Mouse (Mus musculus): Measurements from ENCODE around the gene Htra1. TPM values are rescaled to one million over a fixed set of nuclear protein-coding genes. Genes with fewer than 3 reads are reported as not detected.

Gene Htra1
- polyA plus RNA-seq, 1 experiment from 2014 or later = 7.2 TPM

DNA sequence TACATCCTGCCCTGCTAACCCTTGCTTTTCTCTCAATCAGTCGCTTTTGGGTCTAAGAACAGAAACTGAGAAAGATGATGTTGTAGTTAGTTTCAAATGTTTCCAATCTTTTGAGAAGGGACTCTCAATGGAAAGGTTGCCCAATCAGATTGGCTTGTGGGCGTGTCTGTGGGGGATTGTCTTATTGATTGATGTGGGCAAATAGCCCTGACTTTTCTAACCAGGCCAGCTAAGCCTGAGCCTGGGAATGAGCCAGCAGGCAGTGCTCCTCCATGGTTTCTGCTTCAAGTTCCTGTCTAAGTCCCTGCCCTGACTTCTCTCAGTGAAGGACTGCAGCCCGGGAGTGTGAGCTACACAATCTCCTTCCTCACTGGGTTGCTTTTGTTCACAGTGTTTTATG lies 53.5 kb downstream of the Htra1 start:
- Histone ChIP-seq H3K27me3 (ENCODE audit: control insufficient read depth, insufficient read depth, low read length) (no peaks in the 10 kb centered on the region), H3K4me2 (ENCODE audit: low read depth) (no peak overlapping the region), H3K9me3 (ENCODE audit: control insufficient read depth, low read length) (no peaks in the 10 kb centered on the region), H3K36me3 (ENCODE audit: control insufficient read depth, insufficient read depth, low read length) (no peaks in the 10 kb centered on the region), H3K27ac (ENCODE audit: low read depth, low read length) (no peak overlapping the region), H3K9ac (ENCODE audit: low read length) (no peak overlapping the region), H3K4me1 (ENCODE audit: control insufficient read depth, insufficient read depth, low read length) (no peaks in the 10 kb centered on the region), H3K4me3 (ENCODE audit: low read depth, low read length) (no peak overlapping the region)
- DNase-seq (ENCODE audit: low spot score) = no peak
- no peak for ATAC-seq (ENCODE audit: insufficient read depth, low FRiP score, low TSS enrichment)
- 61% methylated on average over 3 of the region's 3 CpGs for WGBS

DNA sequence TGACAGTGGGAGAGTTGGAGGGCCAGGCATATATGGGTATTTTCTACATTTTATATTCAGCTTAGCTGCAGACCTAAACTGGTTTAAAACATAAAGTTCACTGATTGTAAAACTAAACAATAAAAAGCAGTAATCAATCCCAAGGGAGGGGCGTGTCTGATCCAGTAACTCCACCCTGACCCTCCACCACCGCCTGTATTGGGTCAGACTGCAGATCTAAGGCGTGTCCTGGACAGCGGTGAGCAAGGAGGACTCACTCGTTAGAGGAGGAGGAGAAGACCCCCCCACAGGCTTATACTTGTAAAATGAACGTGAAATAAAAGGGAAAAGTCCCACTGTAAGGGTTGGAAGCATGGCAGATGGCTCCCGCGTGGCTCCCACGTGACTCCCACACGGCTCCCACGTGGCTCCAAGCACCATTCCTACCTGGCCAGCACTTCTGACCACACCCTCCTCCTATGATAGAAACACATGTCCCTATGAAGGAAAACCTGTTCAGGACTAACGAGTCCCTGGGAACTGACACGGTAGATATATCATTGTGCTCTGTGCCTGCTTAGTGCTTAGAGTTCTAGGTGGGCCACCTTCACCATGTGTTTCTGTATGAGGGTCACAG lies 55.4 kb downstream of the Htra1 start:
- H3K4me1 ChIP-seq (ENCODE audit: control insufficient read depth, insufficient read depth, low read length) = no peaks in the 10 kb centered on the region
- WGBS = 87% methylated on average over 13 of the region's 13 CpGs
- no peaks in the 10 kb centered on the region for H3K27me3 ChIP-seq (ENCODE audit: control insufficient read depth, insufficient read depth, low read length)
- no peak overlapping the region for H3K4me2 ChIP-seq (ENCODE audit: low read depth)
- ATAC-seq (ENCODE audit: insufficient read depth, low FRiP score, low TSS enrichment) (no peak), DNase-seq (ENCODE audit: low spot score) (no peak)
- no peaks in the 10 kb centered on the region for H3K9me3 ChIP-seq (ENCODE audit: control insufficient read depth, low read length)
- H3K27ac ChIP-seq (ENCODE audit: low read depth, low read length) = no peak overlapping the region
- no peak overlapping the region for H3K9ac ChIP-seq (ENCODE audit: low read length)
- H3K36me3 ChIP-seq (ENCODE audit: control insufficient read depth, insufficient read depth, low read length) = no peaks in the 10 kb centered on the region
- no peak overlapping the region for H3K4me3 ChIP-seq (ENCODE audit: low read depth, low read length)

DNA sequence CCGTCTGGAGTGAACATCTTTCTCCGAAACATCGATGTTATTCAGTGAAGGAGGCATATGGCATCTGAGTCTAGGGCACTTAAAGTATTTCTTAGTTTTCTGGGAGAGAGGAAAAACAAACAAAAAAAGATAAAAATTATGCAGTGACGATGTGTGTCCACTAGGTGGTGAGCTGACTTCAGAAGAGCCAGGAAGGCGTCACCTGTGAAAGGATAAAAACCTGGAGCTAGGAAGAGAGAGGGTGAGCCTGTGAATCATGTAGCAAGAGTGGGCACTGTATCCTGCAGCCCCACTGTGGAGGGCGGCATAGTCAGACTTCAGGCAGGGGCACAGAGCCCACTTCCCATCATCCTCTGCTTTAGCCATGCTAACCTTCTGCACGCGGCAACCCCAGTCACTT lies 58.0 kb downstream of the Htra1 start:
- WGBS = 55% methylated on average over 8 of the region's 8 CpGs
- no peak overlapping the region for H3K4me2 ChIP-seq (ENCODE audit: low read depth)
- no peaks in the 10 kb centered on the region for H3K36me3 ChIP-seq (ENCODE audit: control insufficient read depth, insufficient read depth, low read length)
- DNase-seq (ENCODE audit: low spot score) (no peak), ATAC-seq (ENCODE audit: insufficient read depth, low FRiP score, low TSS enrichment) (no peak)
- no peaks in the 10 kb centered on the region for H3K27me3 ChIP-seq (ENCODE audit: control insufficient read depth, insufficient read depth, low read length)
- H3K4me3 ChIP-seq (ENCODE audit: low read depth, low read length) = no peak overlapping the region
- no peaks in the 10 kb centered on the region for H3K9me3 ChIP-seq (ENCODE audit: control insufficient read depth, low read length)
- no peak overlapping the region for H3K9ac ChIP-seq (ENCODE audit: low read length)
- H3K27ac ChIP-seq (ENCODE audit: low read depth, low read length) = no peak overlapping the region
- no peaks in the 10 kb centered on the region for H3K4me1 ChIP-seq (ENCODE audit: control insufficient read depth, insufficient read depth, low read length)

DNA sequence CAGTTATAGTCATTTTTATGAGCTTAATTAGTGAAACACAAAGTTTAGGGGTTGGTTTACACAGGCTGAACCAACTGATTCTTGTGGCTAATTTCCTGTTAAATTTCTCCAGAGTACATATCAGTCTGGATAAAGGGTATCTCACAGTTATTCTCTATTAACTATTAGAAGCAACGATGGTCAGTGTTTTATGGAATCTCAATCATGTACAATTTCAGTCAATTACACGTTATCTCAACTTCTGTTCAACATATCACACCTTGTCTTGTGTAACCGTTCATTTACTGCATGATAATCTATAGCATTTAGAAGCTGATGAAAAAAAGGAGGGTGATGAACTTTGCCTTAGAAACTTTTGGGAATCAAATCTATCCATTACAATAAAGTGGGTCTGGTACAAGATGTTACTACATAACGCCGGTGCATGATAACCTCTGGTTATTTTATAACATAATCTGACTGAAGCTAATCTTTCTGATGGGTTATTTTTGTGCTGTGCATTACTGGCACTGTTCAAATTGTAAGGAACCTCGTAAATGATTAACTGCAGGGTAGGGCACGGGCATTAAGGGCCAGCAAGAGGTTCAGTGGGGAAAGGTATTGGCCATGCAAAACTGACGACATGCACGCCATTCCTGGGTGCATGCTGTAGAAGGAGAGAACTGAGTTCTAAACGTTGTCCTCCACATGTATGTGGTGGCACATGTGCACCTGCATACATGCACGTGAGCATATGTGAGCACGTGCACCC lies 66.2 kb downstream of the Htra1 start:
- no peak overlapping the region for H3K4me2 ChIP-seq (ENCODE audit: low read depth)
- no peak overlapping the region for H3K4me3 ChIP-seq (ENCODE audit: low read depth, low read length)
- no peaks in the 10 kb centered on the region for H3K36me3 ChIP-seq (ENCODE audit: control insufficient read depth, insufficient read depth, low read length)
- no peaks in the 10 kb centered on the region for H3K9me3 ChIP-seq (ENCODE audit: control insufficient read depth, low read length)
- H3K27ac ChIP-seq (ENCODE audit: low read depth, low read length) = no peak overlapping the region
- H3K4me1 ChIP-seq (ENCODE audit: control insufficient read depth, insufficient read depth, low read length) = no peaks in the 10 kb centered on the region
- H3K9ac ChIP-seq (ENCODE audit: low read length) = no peak overlapping the region
- DNase-seq (ENCODE audit: low spot score) (no peak), ATAC-seq (ENCODE audit: insufficient read depth, low FRiP score, low TSS enrichment) (no peak)
- 89% methylated on average over 12 of the region's 12 CpGs for WGBS
- H3K27me3 ChIP-seq (ENCODE audit: control insufficient read depth, insufficient read depth, low read length) = no peaks in the 10 kb centered on the region

DNA sequence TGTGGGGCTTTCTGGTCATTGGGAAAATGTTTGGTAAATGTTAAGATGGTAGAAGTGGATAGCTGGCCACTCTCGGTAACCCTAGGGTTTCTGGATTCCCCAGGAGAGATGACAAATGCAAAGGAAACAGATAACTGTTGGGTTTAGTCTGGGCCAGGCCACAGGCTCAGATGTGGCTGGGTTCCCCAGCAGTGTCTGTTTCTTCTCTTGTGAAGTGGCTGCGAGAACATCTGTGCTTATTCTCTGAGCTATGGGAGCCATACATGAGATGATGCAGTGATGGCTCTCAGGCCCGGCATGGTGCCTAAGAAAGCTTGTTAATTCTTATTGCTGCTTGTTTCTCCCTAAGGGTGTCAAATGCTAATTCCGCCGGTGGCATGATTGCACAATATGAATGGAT lies 68.2 kb downstream of the Htra1 start:
- Histone ChIP-seq H3K9me3 (ENCODE audit: control insufficient read depth, low read length) (no peaks in the 10 kb centered on the region), H3K27me3 (ENCODE audit: control insufficient read depth, insufficient read depth, low read length) (no peaks in the 10 kb centered on the region), H3K4me2 (ENCODE audit: low read depth) (no peak overlapping the region), H3K4me3 (ENCODE audit: low read depth, low read length) (no peak overlapping the region), H3K36me3 (ENCODE audit: control insufficient read depth, insufficient read depth, low read length) (no peaks in the 10 kb centered on the region), H3K4me1 (ENCODE audit: control insufficient read depth, insufficient read depth, low read length) (no peaks in the 10 kb centered on the region), H3K27ac (ENCODE audit: low read depth, low read length) (no peak overlapping the region), H3K9ac (ENCODE audit: low read length) (no peak overlapping the region)
- no peak for DNase-seq (ENCODE audit: low spot score)
- no peak for ATAC-seq (ENCODE audit: insufficient read depth, low FRiP score, low TSS enrichment)
- WGBS = 91% methylated on average over 5 of the region's 5 CpGs

DNA sequence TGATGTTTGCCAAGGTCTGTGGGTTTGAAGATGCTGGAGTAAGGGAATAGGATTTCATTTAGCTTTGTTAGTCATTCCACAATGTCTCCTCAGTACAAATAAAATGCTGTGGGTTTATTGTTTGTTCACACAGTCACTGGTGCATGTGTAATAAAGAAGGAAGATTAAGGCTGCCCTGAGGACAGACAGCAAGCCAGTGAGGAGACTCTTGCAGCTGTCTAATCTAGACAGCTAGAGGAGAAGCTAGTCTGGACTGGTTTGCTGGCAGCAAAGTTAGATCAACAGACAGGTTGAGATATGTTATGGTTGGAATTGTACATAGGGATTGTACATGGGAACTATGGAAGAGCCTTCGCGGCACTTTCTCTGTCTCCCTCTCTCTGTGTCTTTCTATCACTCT lies 71.3 kb downstream of the Htra1 start:
- H3K4me2 ChIP-seq (ENCODE audit: low read depth) = no peak overlapping the region
- no peak overlapping the region for H3K27ac ChIP-seq (ENCODE audit: low read depth, low read length)
- no peaks in the 10 kb centered on the region for H3K27me3 ChIP-seq (ENCODE audit: control insufficient read depth, insufficient read depth, low read length)
- 95% methylated on average over 2 of the region's 2 CpGs for WGBS
- H3K4me3 ChIP-seq (ENCODE audit: low read depth, low read length) = no peak overlapping the region
- no peak overlapping the region for H3K9ac ChIP-seq (ENCODE audit: low read length)
- ATAC-seq (ENCODE audit: insufficient read depth, low FRiP score, low TSS enrichment) (no peak), DNase-seq (ENCODE audit: low spot score) (no peak)
- no peaks in the 10 kb centered on the region for H3K4me1 ChIP-seq (ENCODE audit: control insufficient read depth, insufficient read depth, low read length)
- H3K36me3 ChIP-seq (ENCODE audit: control insufficient read depth, insufficient read depth, low read length) = no peaks in the 10 kb centered on the region
- H3K9me3 ChIP-seq (ENCODE audit: control insufficient read depth, low read length) = no peaks in the 10 kb centered on the region

DNA sequence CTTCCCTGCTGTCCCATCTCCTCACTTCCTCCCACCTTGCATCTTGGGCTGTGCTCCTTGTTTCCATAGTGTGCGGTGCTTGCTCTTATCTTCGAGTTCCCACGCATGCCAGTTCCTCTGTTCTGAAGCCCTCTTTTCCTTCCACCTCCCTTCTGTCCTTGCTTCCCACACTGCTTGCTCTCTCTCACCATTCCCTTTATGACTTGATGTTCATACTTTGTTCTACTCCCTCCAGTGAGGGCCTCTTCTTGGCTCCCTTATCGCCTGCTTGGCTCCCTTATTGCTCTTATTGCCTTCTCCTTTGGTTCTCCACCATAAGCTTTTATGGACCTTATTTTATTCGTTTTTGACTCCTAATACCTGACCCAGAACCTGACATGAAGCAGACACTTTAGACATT lies 73.3 kb downstream of the Htra1 start:
- H3K27me3 ChIP-seq (ENCODE audit: control insufficient read depth, insufficient read depth, low read length) = no peaks in the 10 kb centered on the region
- WGBS = 82% methylated on average over 5 of the region's 5 CpGs
- no peak overlapping the region for H3K4me3 ChIP-seq (ENCODE audit: low read depth, low read length)
- H3K27ac ChIP-seq (ENCODE audit: low read depth, low read length) = no peak overlapping the region
- H3K4me1 ChIP-seq (ENCODE audit: control insufficient read depth, insufficient read depth, low read length) = no peaks in the 10 kb centered on the region
- H3K9ac ChIP-seq (ENCODE audit: low read length) = no peak overlapping the region
- no peaks in the 10 kb centered on the region for H3K9me3 ChIP-seq (ENCODE audit: control insufficient read depth, low read length)
- DNase-seq (ENCODE audit: low spot score) (no peak), ATAC-seq (ENCODE audit: insufficient read depth, low FRiP score, low TSS enrichment) (no peak)
- no peaks in the 10 kb centered on the region for H3K36me3 ChIP-seq (ENCODE audit: control insufficient read depth, insufficient read depth, low read length)
- no peak overlapping the region for H3K4me2 ChIP-seq (ENCODE audit: low read depth)

DNA sequence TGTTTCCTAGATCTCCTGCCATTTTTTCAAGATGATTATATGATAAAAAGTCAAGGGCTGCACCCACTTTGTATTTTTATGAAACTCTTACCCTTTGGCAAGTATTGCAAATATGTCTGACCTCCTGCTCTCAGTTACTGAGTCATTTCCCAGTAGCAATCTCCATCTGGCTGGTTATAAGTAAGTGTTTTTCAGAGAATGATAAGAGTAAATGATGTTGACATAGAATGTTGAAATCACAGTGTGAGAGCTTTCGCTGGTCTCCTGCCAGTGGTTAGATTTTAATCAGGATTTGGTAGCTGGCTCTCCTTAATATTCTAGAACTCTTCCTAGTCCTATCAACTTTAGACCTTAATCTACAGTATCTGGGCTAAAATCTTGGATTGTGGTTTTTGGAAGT lies 76.0 kb downstream of the Htra1 start:
- H3K36me3 ChIP-seq (ENCODE audit: control insufficient read depth, insufficient read depth, low read length) = no peaks in the 10 kb centered on the region
- H3K9ac ChIP-seq (ENCODE audit: low read length) = no peak overlapping the region
- H3K27ac ChIP-seq (ENCODE audit: low read depth, low read length) = no peak overlapping the region
- ATAC-seq (ENCODE audit: insufficient read depth, low FRiP score, low TSS enrichment) (no peak), DNase-seq (ENCODE audit: low spot score) (no peak)
- H3K4me3 ChIP-seq (ENCODE audit: low read depth, low read length) = no peak overlapping the region
- H3K9me3 ChIP-seq (ENCODE audit: control insufficient read depth, low read length) = no peaks in the 10 kb centered on the region
- H3K4me1 ChIP-seq (ENCODE audit: control insufficient read depth, insufficient read depth, low read length) = no peaks in the 10 kb centered on the region
- WGBS = 91% methylated on average over 1 of the region's 1 CpGs
- no peaks in the 10 kb centered on the region for H3K27me3 ChIP-seq (ENCODE audit: control insufficient read depth, insufficient read depth, low read length)
- H3K4me2 ChIP-seq (ENCODE audit: low read depth) = no peak overlapping the region

DNA sequence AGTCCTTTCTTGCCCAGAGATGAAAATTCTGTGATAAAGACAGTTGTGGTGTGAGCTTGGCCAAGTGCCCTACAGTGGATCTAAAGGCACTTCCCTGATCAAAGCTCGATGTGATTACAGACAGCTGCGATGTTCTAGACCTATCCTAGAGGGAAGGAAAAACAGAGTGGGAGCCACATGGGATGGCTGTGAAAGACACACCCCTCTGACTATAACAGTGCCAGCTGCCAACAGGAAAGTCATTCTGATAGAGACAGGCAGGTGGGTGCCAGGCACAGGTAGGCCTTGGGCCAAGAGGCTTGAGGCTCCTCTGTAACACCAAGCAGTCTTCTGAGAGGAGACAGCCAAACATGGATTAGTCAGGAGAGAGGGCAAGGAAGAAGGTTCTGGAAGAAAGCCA lies 83.3 kb downstream of the Htra1 start:
- H3K4me2 ChIP-seq (ENCODE audit: low read depth) = no peak overlapping the region
- DNase-seq (ENCODE audit: low spot score) = no peak
- no peaks in the 10 kb centered on the region for H3K36me3 ChIP-seq (ENCODE audit: control insufficient read depth, insufficient read depth, low read length)
- no peak overlapping the region for H3K27ac ChIP-seq (ENCODE audit: low read depth, low read length)
- WGBS = 85% methylated on average over 2 of the region's 2 CpGs
- H3K4me1 ChIP-seq (ENCODE audit: control insufficient read depth, insufficient read depth, low read length) = no peaks in the 10 kb centered on the region
- no peak overlapping the region for H3K4me3 ChIP-seq (ENCODE audit: low read depth, low read length)
- no peak overlapping the region for H3K9ac ChIP-seq (ENCODE audit: low read length)
- H3K27me3 ChIP-seq (ENCODE audit: control insufficient read depth, insufficient read depth, low read length) = no peaks in the 10 kb centered on the region
- ATAC-seq (ENCODE audit: insufficient read depth, low FRiP score, low TSS enrichment) = no peak
- H3K9me3 ChIP-seq (ENCODE audit: control insufficient read depth, low read length) = no peaks in the 10 kb centered on the region

All from neural tube, embryonic 11.5 days (tissue).